Mouse (Mus musculus): ENCODE measurements around the gene Zfp971.
"Not testable (repeated sequence)": the region's sequence is repeated elsewhere in the genome, so short reads cannot be mapped to it uniquely, and the experiment has no call there.

Gene Zfp971

GRCm38 (mm10) chr2:178023011-178023611 is at the start of gene Zfp971:
Zfp971 (plus strand) TSS chr2:178023284.
- DNase-seq (ENCODE audit: low spot score): peak; percentile 31

GRCm38 (mm10) chr2:177974814-177975213 is 48.3 kb upstream of the Zfp971 start:
- DNase-seq (ENCODE audit: low spot score): not testable (repeated sequence)

GRCm38 (mm10) chr2:178019486-178019885 is 3.6 kb upstream of the Zfp971 start:
- not testable (repeated sequence) for DNase-seq (ENCODE audit: low spot score)

- DNase-seq (ENCODE audit: low spot score): not testable (repeated sequence)
Observed at GRCm38 (mm10) chr2:178020773-178021172, 2.3 kb upstream of the Zfp971 start.

GRCm38 (mm10) chr2:178023861-178024260 is 777 bp downstream of the Zfp971 start:
- not testable (repeated sequence) for DNase-seq (ENCODE audit: low spot score)

- DNase-seq (ENCODE audit: low spot score): not testable (repeated sequence)
Observed at GRCm38 (mm10) chr2:178027601-178028000, 4.5 kb downstream of the Zfp971 start.

GRCm38 (mm10) chr2:178058195-178058594 is 35.1 kb downstream of the Zfp971 start:
- no peak for DNase-seq (ENCODE audit: low spot score)

GRCm38 (mm10) chr2:178078166-178078717 is 55.2 kb downstream of the Zfp971 start, which contains the start of gene Zfp931:
Zfp931 (minus strand) TSS chr2:178078476.
- DNase-seq (ENCODE audit: low spot score): not testable (repeated sequence)

All from ovary, postnatal 10 days (tissue).